Mouse (Mus musculus): ENCODE results near the gene Ear14.

DNA sequence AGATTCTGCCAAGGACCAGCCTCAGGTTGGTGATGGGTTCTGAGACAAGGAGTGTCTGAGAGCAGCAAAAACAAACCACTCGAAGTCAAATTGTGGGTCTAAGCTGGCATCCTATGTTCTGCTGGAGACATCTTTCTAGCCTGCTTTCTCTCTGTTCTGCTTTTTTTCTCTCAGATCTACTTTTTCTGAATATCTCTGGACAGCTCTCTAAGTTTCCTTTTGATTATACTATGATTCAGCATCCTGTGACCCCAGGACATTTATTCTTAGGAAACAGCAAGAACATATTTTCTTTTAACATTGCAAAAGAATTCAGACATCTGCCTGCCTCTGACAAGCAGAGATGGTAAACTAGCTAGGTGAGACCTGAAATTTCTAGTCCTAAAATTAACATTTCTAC lies 50.4 kb downstream of the Ear14 start:
- no peak for TF ChIP-seq CTCF (IDR thresholded peaks at IDR 0.05; ENCODE audit: control insufficient read depth, insufficient read depth, insufficient replicate concordance, low read depth, low read length)
- TF ChIP-seq POLR2A (IDR thresholded peaks at IDR 0.05; ENCODE audit: control insufficient read depth, low read depth, low read length): no peak

Measured in testis, adult 2 months (tissue).